Mouse (Mus musculus): ENCODE data around the gene Gm29423.
"Not testable (repeated sequence)": the region's sequence is repeated elsewhere in the genome, so short reads cannot be mapped to it uniquely, and the experiment has no call there.

Gm29423 gene

GRCm38 (mm10) chrY:70303187-70303586 lies at the start of gene Gm29423, which contains the start of gene Gm29644:
TSS of gene Gm29423 (minus strand) at chrY:70303287.
TSS of gene Gm29644 (minus strand) at chrY:70303343.
- not testable (repeated sequence) for DNase-seq (ENCODE audit: inconsistent ontology term)

GRCm38 (mm10) chrY:70273542-70273941 lies 29.5 kb downstream of the Gm29423 start, which contains the start of gene Gm21118:
TSS of gene Gm21118 (minus strand) at chrY:70273642.
- DNase-seq (ENCODE audit: inconsistent ontology term): not testable (repeated sequence)

Measured in Muller cell, postnatal 12 days (primary cell).